Comparison of ENCODE assay signal across 16 mouse cellular contexts in the genomic region with DNA sequence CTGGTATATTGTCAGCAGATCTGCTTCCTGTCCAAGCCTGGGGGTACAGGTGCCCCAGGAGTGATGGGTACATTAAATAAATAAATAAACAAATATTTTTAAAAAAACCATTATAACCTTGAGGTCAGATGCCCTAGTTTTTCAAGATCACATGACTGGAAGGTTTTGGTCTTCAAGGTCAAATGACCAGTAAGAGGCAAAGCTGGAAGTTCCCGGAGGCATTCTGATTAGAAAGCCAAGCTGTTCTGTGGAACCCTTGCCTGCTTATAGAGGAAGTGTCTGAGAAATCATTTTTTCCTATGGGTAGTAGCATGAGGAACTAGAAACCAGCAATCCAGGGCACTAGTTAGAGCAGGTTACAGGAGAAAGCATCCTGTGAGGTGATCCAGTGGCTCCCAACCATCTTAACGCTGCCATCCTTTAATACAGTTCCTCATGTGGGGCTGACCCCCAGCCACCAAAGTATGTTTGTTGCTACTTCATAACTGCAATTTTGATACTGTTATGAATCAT. TPM values are rescaled to one million over a fixed set of nuclear protein-coding genes. Genes with fewer than 3 reads are reported as not detected.
"Had no signal": no experiment of that assay in that cellular context is flagged by ENCODE, and none has a peak within 500 bp of the region (broad histone marks: within the 10 kb centered on the region; RNA-seq: fewer than 3 reads in every experiment).

No protein-coding gene starts in this region.

- H3K9ac ChIP-seq: hindbrain, embryonic 15.5 days; limb, embryonic 12.5 days; liver, embryonic 14.5 days; neural tube, embryonic 13.5 days had no signal

- H3K27me3 ChIP-seq: hindbrain, embryonic 15.5 days; limb, embryonic 12.5 days; neural tube, embryonic 13.5 days had no signal

- H3K27ac ChIP-seq: hindbrain, embryonic 15.5 days; limb, embryonic 12.5 days; liver, embryonic 14.5 days; neural tube, embryonic 13.5 days had no signal

- H3K4me1 ChIP-seq: hindbrain, embryonic 15.5 days; limb, embryonic 12.5 days; neural tube, embryonic 13.5 days had no signal

- H3K4me3 ChIP-seq: hindbrain, embryonic 15.5 days; limb, embryonic 12.5 days; megakaryocyte, embryonic 14.5 days; neural tube, embryonic 13.5 days had no signal

- H3K36me3 ChIP-seq: hindbrain, embryonic 15.5 days; limb, embryonic 12.5 days; neural tube, embryonic 13.5 days had no signal

- ATAC-seq: midbrain, embryonic 16.5 days had no signal

- DNase-seq: kidney, adult 8-10 months; liver; lung, adult 18-20 months; retina, postnatal 1 day; right cerebral cortex, postnatal 14 days; thymus, postnatal 4 days had no signal

- H3K4me2 ChIP-seq: hindbrain, embryonic 15.5 days; limb, embryonic 12.5 days; midbrain, embryonic 11.5 days; neural tube, embryonic 13.5 days had no signal

- H3K9me3 ChIP-seq: hindbrain, embryonic 15.5 days; limb, embryonic 12.5 days; neural tube, embryonic 13.5 days had no signal

RNA-seq across cellular contexts. Expression of gene 9130230L23Rik, which starts 11.4 kb away (rescaled TPM):
- total RNA-seq: layer of hippocampus, postnatal 25 days; left cerebral cortex, adult 8-10 months; left cerebral cortex, postnatal 25 days had no signal
- polyA plus RNA-seq: hindbrain, embryonic 15.5 days; limb, embryonic 12.5 days; midbrain, embryonic 11.5 days; midbrain, embryonic 16.5 days had no signal
